Mouse (Mus musculus): ENCODE results near the gene Evl.
"Not testable (repeated sequence)": the region's sequence is repeated elsewhere in the genome, so short reads cannot be mapped to it uniquely, and the experiment has no call there.

Gene Evl

GRCm38 (mm10) chr12:108698697-108699471, 144.4 kb downstream of the Evl start:
- DNase-seq (ENCODE audit: low read depth, low spot score): no peak

- DNase-seq (ENCODE audit: low read depth, low spot score): no peak
Observed at GRCm38 (mm10) chr12:108699576-108699975, 145.1 kb downstream of the Evl start.

- DNase-seq (ENCODE audit: low read depth, low spot score): no peak
Observed at GRCm38 (mm10) chr12:108700037-108700436, 145.5 kb downstream of the Evl start.

GRCm38 (mm10) chr12:108701221-108701620, 146.7 kb downstream of the Evl start:
- DNase-seq (ENCODE audit: low read depth, low spot score): no peak

- DNase-seq (ENCODE audit: low read depth, low spot score): no peak
Observed at GRCm38 (mm10) chr12:108702185-108702584, 147.7 kb downstream of the Evl start, which contains the start of gene Degs2. Degs2 (minus strand) TSS chr12:108702315.

- DNase-seq (ENCODE audit: low read depth, low spot score): no peak
Observed at GRCm38 (mm10) chr12:108705486-108705885, 151.0 kb downstream of the Evl start.

GRCm38 (mm10) chr12:108706129-108706528, 151.6 kb downstream of the Evl start:
- no peak for DNase-seq (ENCODE audit: low read depth, low spot score)

GRCm38 (mm10) chr12:108709386-108709785, 154.9 kb downstream of the Evl start:
- no peak for DNase-seq (ENCODE audit: low read depth, low spot score)

GRCm38 (mm10) chr12:108709964-108710765, 155.6 kb downstream of the Evl start:
- DNase-seq (ENCODE audit: low read depth, low spot score): no peak

GRCm38 (mm10) chr12:108710861-108711615, 156.5 kb downstream of the Evl start:
- DNase-seq (ENCODE audit: low read depth, low spot score): no peak

- no peak for DNase-seq (ENCODE audit: low read depth, low spot score)
Observed at GRCm38 (mm10) chr12:108712481-108712880, 158.0 kb downstream of the Evl start.

GRCm38 (mm10) chr12:108713972-108714371, 159.5 kb downstream of the Evl start:
- not testable (repeated sequence) for DNase-seq (ENCODE audit: low read depth, low spot score)

GRCm38 (mm10) chr12:108715854-108716253, 161.3 kb downstream of the Evl start:
- no peak for DNase-seq (ENCODE audit: low read depth, low spot score)

- no peak for DNase-seq (ENCODE audit: low read depth, low spot score)
Observed at GRCm38 (mm10) chr12:108718485-108718884, 164.0 kb downstream of the Evl start.

GRCm38 (mm10) chr12:108722464-108722863, 167.9 kb downstream of the Evl start:
- no peak for DNase-seq (ENCODE audit: low read depth, low spot score)

GRCm38 (mm10) chr12:108723841-108724240, 169.3 kb downstream of the Evl start:
- DNase-seq (ENCODE audit: low read depth, low spot score): no peak

- DNase-seq (ENCODE audit: low read depth, low spot score): no peak
Observed at GRCm38 (mm10) chr12:108734386-108734785, 179.9 kb downstream of the Evl start.

GRCm38 (mm10) chr12:108737838-108738237, 183.3 kb downstream of the Evl start:
- no peak for DNase-seq (ENCODE audit: low read depth, low spot score)

Data from mesoderm, embryonic 11.5 days (tissue).